Mouse (Mus musculus) kidney, postnatal 36 days (tissue): ENCODE data around the gene Clec2g.
A peak's percentile ranks its signal among the peaks of the same experiment; 100 is the strongest.

Source experiments
- DNase-seq, 2 experiments: peaks; one replicate each; pipeline ENCODE4 v3.0.0; 2021 to 2022; ENCODE audit warnings: mixed read lengths in 2 of 2

Gene Clec2g

DNA sequence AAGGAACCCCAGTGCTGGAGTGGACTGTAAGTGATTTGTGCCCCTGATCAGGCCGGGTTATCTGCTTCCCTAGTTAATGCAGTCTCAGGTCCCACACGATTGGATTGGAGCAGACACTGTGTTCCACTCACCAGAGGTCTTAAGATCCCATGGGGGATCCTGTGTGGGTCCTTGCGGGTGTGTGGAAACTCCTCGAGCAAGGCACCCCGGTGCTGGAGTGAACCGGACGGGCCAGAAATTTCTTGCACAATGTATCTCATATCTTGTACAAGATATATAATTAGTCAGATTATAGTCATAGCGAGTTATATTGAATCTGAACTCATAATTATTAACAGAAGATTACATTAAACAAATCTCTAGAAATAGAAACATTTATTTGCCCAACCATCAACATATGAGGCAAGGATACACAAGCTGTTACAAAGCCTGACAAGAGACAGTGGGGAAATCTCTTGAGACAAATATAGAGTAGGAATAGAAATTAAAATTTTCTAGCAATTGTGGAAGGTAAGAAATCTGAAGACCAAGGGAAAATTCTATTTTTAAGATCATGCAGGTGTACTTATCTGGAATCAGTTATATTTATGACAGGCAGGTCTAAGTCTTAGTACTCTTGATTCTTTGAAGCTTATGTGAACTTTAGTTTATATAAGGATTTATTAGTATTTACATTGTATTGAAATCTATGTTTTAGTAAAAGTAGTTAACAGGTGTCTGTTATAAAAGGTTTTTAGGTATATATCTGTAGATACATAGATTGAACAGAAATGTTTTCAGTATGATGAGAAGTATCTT, 93.5 kb downstream of the Clec2g start:
- DNase-seq, result no peak

DNA sequence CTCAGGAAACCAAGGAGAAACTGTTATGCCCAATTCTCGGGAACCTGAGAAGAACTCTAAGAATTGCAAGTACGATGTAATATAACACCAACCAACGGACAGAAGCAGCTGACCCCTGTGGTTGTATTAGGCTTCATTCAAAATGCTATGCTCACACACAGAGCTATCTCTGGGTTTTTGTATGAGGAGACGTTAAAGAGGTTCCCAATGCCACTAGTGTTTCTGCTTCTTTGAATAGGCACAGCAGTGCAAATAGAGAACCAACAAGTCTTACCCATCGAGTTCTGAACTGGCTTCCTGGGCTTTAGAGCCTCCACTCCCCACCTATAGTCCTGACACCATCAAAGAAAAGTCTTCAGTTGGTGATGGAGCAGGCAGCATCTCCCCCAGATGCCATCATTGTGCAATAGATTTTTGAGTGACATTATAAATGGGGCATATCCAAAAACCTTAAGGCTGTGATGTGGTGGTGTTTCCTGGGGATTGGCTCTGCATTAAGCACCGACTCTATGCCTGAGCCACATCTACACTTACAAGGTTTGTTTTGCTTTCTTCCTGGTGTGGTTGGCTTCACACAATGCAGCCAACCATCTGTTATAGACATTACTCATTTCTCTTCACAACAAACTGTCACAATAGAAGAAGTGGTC, 96.1 kb downstream of the Clec2g start:
- DNase-seq, result no peak

DNA sequence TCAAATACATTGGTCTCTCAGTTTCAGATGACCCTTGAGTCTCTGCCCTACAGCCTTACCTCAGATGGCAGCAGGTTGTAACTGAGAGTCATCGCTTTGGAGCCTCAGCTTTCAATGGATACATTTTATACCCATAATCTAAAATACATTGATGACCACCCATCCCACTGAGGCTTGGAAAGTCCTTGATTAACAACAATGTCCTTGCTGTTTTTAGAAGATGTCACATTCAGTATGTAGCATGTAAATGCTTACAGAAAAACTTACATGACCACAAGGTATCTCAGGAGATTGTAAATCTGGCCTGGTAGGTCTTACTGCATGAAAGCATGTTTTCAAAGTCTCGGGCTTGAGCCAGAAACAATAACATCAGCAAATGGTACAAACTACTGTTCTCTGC, 96.8 kb downstream of the Clec2g start:
- no peak for DNase-seq

DNA sequence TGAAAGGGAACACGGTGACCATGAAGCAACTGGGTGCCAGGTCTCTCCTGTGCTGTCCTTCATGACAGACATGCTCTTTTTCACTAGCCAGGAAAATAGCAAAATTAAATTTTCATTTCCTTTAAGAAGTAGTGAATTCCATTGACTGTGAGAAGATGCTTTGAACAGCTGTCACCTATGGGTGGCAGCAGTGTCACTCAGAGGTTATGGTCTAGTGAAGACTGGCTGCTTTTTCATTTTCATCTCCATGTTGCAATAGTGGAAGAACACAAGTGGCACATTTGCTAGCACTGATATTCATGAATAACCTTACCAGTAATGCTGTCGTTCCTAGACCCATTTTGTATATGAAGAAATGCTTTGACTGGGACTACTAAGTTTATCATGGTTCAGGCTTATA, 99.2 kb downstream of the Clec2g start:
- DNase-seq, result peak; percentile 28 to 59
